Mouse (Mus musculus) forebrain, embryonic 16.5 days (tissue): ENCODE measurements around the gene Ankrd61. TPM values are rescaled to one million over a fixed set of nuclear protein-coding genes. Genes with fewer than 3 reads are reported as not detected.

Experiments used
- ATAC-seq: fragments of 200-750 bp; cut with Nextera tagmentation; 2 replicates; pipeline ENCODE4 v1.8.0; 2017; ENCODE audit warnings: mild to moderate bottlenecking, moderate library complexity
- H3K27ac ChIP-seq: fragments of 300-500 bp; sonication (generic); 2 replicates; pipeline ENCODE4 v1.5.1; 2014; ENCODE audit warnings: low read length, control low read depth
- H3K27me3 ChIP-seq: fragments of 300-500 bp; sonication (generic); replicated peaks from 2 replicates; pipeline ENCODE4 v1.6.1; 2014; ENCODE audit warnings: low read length; ENCODE audit not compliant: control insufficient read depth, insufficient read depth
- H3K36me3 ChIP-seq: fragments of 300-500 bp; sonication (generic); 2 replicates; pipeline ENCODE4 v1.6.1; 2014; ENCODE audit not compliant: control insufficient read depth, insufficient read depth
- H3K4me1 ChIP-seq: fragments of 300-500 bp; sonication (generic); replicated peaks from 2 replicates; pipeline ENCODE4 v1.6.1; 2014; ENCODE audit warnings: low read length; ENCODE audit not compliant: control insufficient read depth, insufficient read depth
- H3K4me2 ChIP-seq: fragments of 300-500 bp; sonication (generic); 2 replicates; pipeline ENCODE4 v1.6.1; 2014; ENCODE audit warnings: mild to moderate bottlenecking, low read length, control low read depth
- H3K4me3 ChIP-seq: fragments of 300-500 bp; sonication (generic); replicated peaks from 2 replicates; pipeline ENCODE4 v1.5.1; 2014; ENCODE audit warnings: mild to moderate bottlenecking, low read length, control low read depth
- H3K9ac ChIP-seq: fragments of 300-500 bp; sonication (generic); replicated peaks from 2 replicates; pipeline ENCODE4 v1.6.1; 2014; ENCODE audit warnings: low read depth, low read length, control low read depth
- H3K9me3 ChIP-seq: fragments of 300-500 bp; sonication (generic); 2 replicates; pipeline ENCODE4 v1.6.1; 2016; ENCODE audit warnings: low read length; ENCODE audit not compliant: control insufficient read depth
- WGBS: fragments of 180-500 bp; shearing (Covaris S2); extraction: QIAGEN DNeasy Blood & Tissue Kit; methylation state at CpG from one replicate; pipeline ENCODE4 v1.1.7; 2014; 5-methylcytosine and 5-hydroxymethylcytosine counted together
- polyA plus RNA-seq: library from polyadenylated mRNA; unstranded; fragments of >200 nt; fragmentation: Nextera tagmentation; extraction: Ambion mirVana; gene quantifications from 2 replicates; pipeline ENCODE4 v1.2.1, GENCODE M21; 2015

Gene Ankrd61
- polyA plus RNA-seq, result 0.17 and 0.72 TPM in 2 replicates

DNA sequence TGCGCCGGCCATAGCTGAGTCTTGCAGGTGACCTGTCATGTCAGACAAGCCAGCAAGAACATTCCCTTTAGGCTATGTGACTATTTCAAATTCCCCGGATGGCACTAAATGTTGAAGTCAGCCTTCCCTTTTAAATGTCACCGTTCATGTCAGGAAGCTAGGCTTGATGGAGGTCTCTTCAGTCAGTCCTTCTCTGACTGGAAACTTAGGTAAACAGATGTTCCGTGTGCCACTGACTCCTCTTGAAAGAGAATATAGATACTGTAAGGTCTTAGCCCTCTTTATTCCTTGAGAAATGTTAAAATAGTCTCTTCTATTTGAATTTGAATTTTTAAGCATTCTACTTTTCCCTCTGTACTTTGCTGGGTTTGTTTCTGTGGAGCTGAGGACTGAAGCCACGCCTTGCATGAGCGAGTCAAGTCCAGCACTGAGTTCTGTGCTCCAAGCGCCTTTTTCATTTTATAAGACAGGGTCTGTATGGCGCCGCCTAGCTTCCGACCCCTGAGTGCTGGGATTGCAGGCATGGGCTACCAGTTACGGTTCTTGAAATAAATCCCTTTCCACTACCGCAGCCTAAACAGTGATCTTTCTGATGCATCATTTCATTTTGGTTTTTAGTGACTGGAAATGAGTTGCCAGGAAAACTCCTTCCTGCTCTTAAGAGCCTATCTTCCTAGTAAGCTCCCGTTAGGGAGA lies at the start of gene Ankrd61:
TSS of gene Ankrd61 (minus strand) at position 51 of the 696 bp plus-strand sequence.
- Histone ChIP-seq H3K4me3 (no peak within 1 kb of the TSS), H3K27me3 (no peaks in the 10 kb centered on the region), H3K9ac (no peak within 1 kb of the TSS), H3K4me1 (no peaks in the 10 kb centered on the region), H3K9me3 (no peaks in the 10 kb centered on the region), H3K27ac (no peak within 1 kb of the TSS), H3K36me3 (peaks cover 24% of the 10 kb centered on the region), H3K4me2 (no peak within 1 kb of the TSS)
- no peak for ATAC-seq
- 87% methylated on average over 14 of the region's 14 CpGs for WGBS

DNA sequence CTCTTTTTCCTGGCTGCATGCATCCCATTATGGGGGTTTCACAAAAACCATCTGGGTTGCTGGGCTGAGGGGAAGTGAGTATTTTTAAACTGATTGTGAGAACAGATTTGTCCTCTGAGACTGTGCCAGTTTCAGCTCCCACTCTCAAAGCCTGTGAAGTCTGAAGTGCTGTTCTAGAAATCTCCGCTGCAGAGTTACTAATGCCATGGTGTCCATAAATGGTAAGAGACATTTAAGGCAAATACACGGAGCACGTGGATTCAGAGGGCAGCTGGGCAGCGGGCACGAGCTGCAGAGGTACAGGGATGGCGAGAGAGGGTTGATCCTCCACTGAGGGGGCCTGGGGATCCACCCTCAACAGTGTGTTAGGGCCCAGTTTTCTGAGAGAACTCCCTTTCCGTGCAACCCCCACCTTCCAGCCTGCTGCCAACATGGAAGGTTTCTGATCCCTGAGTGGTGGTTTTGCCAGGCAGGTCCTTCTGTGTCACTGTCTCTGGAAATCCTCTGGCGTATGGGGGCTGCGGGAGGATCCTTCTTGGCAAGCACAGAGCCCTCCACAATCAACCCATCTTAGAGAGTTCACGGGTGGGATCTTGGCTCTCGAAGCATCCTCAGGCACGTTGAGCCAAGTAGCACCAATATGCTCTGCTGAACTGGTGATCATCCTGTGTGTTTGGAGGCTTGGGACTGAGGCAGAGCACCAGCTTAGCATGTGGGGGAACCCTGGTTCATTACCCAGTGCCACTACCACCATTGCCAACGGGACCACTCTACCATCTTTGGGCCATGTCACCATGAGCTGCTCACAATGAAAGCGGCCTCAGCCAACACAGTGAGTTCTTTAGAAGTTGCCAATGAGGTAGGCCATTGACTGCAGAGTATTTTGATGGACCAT lies 46.0 kb upstream of the Ankrd61 start:
- H3K4me1 ChIP-seq, result no peaks in the 10 kb centered on the region
- WGBS, result 76% methylated on average over 14 of the region's 14 CpGs
- no peak overlapping the region for H3K4me3 ChIP-seq
- ATAC-seq, result peak; percentile 82
- H3K27me3 ChIP-seq, result no peaks in the 10 kb centered on the region
- no peaks in the 10 kb centered on the region for H3K9me3 ChIP-seq
- peak overlapping the region; percentile 87 for H3K27ac ChIP-seq
- no peaks in the 10 kb centered on the region for H3K36me3 ChIP-seq
- H3K9ac ChIP-seq, result no peak overlapping the region
- H3K4me2 ChIP-seq, result no peak overlapping the region

DNA sequence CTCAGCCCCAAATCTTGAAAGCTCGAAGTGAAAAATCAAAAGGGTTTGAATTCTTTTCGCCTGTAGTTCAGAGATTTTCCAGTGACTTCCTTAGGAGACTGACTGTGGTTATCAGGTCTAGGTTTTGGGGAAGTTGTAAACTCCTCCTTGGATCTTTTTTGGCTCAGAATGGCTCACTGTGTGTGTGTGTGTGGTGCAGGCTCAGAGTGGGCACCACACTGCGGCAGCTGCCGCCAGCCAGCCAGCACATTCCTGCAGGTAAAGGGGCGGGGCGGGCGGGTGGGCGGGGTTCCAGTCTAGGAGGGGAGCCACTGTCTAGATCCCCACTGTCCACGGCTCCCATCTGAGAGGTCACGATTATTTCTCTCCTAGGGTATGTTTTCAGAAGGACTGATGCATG lies 44.1 kb upstream of the Ankrd61 start:
- H3K27me3 ChIP-seq, result no peaks in the 10 kb centered on the region
- no peaks in the 10 kb centered on the region for H3K9me3 ChIP-seq
- no peak overlapping the region for H3K9ac ChIP-seq
- H3K27ac ChIP-seq, result no peak overlapping the region
- H3K4me3 ChIP-seq, result no peak overlapping the region
- 26% methylated on average over 9 of the region's 10 CpGs for whole genome bisulfite sequencing
- ATAC-seq, result no peak
- H3K4me1 ChIP-seq, result no peaks in the 10 kb centered on the region
- no peak overlapping the region for H3K4me2 ChIP-seq
- no peaks in the 10 kb centered on the region for H3K36me3 ChIP-seq

DNA sequence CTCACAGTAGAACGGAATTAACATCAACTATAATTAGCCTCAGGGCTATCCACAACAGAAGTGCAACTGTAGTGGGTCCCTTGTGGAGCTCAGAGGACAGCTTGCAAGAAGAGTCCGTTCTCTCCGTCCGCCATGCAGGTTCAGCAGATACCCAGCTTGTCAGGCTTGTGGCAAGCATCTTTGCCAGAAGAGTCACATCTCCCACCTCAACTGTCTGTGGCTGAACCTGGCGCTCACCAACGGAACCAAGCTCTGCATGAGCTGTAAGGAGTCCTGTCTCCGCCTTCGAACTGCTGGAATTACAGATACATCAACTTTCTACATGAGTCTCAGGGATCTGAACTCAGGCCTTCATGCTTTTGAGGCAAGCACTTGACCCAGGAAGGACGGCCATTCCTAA lies 38.7 kb upstream of the Ankrd61 start:
- 0 out of 2 replicates have a peak, but pooled peaks cover 3% of the 10 kb centered on the region for H3K4me1 ChIP-seq
- no peaks in the 10 kb centered on the region for H3K9me3 ChIP-seq
- no peak overlapping the region for H3K9ac ChIP-seq
- no peaks in the 10 kb centered on the region for H3K27me3 ChIP-seq
- H3K27ac ChIP-seq, result no peak overlapping the region
- H3K4me2 ChIP-seq, result no peak overlapping the region
- H3K4me3 ChIP-seq, result no peak overlapping the region
- ATAC-seq, result no peak
- 0 out of 2 replicates have a peak, but pooled peaks cover 2% of the 10 kb centered on the region for H3K36me3 ChIP-seq
- WGBS, result 91% methylated on average over 9 of the region's 9 CpGs

DNA sequence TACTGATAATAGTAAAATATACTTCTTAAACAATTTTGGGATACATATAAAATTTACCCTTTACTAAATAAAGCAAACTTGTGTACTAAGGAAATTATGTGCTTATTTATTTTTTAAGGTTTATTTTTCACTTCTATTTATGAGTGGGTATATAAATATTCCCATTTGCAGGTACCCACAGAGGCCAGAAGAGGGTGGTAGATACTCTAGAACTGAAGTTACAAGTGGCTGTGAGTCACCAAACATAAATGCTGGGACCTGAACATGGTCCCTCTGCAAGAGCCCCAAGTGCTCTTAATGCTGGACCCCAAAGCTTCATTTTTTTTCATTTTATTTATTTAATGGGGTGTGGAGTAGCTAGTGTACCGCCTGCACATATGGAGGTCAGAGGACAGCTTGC lies 36.4 kb upstream of the Ankrd61 start:
- Histone ChIP-seq H3K4me3 (no peak overlapping the region), H3K27me3 (no peaks in the 10 kb centered on the region), H3K4me2 (no peak overlapping the region), H3K27ac (no peak overlapping the region), H3K36me3 (peaks cover 16% of the 10 kb centered on the region), H3K4me1 (0 out of 2 replicates have a peak, but pooled peaks cover 3% of the 10 kb centered on the region), H3K9ac (no peak overlapping the region), H3K9me3 (no peaks in the 10 kb centered on the region)
- no peak for ATAC-seq
- 81% methylated on average over 1 of the region's 1 CpGs for WGBS

DNA sequence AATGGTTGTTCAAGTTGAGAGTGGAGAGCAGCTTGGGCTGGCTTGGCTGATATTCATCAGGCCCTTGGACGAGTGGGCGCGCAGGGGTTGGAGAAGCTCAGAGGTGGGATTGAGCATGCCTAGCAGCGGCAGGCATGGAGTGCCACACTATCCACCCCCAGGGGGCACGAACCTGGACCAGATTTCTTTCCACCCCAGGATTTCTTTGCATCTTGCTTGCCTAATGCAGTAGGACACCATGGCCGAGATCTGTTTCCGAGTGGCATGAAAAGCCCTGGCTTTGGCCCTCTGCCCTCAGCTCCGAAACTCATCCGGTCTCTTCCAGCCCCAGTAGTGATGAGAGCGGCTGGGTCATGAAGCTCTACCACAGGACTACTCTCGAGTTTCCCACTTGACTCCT lies 35.9 kb upstream of the Ankrd61 start:
- ATAC-seq, result no peak
- no peak overlapping the region for H3K4me3 ChIP-seq
- no peak overlapping the region for H3K4me2 ChIP-seq
- 0 out of 2 replicates have a peak, but pooled peaks cover 3% of the 10 kb centered on the region for H3K4me1 ChIP-seq
- no peak overlapping the region for H3K9ac ChIP-seq
- peaks cover 19% of the 10 kb centered on the region for H3K36me3 ChIP-seq
- no peaks in the 10 kb centered on the region for H3K27me3 ChIP-seq
- H3K9me3 ChIP-seq, result no peaks in the 10 kb centered on the region
- WGBS, result 91% methylated on average over 11 of the region's 11 CpGs
- no peak overlapping the region for H3K27ac ChIP-seq

DNA sequence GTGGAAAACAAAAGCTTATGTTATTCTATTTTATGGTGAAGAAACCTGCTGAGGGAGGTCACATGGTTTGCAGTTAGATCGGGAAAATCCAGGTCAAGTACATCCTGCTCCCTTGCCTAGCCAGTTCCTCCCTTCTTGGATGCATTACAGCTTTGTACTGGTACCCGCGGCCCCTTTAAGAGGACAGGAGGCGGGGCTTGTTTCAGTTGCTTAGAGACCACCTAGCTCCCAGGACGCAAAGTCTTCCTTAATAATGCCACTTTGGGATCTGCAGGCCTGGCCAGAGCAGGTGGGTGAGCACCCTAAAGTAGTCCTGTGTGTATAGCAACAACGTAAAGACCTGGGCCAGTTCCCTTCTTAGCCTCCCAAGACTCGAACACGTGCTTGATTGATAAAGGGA lies 35.3 kb upstream of the Ankrd61 start, which contains the start of gene Rsph10b:
TSS of gene Rsph10b (plus strand) at position 205 of the 400 bp plus-strand sequence.
- 8% methylated on average over 8 of the region's 8 CpGs for WGBS
- no peaks in the 10 kb centered on the region for H3K27me3 ChIP-seq
- ATAC-seq, result no peak

DNA sequence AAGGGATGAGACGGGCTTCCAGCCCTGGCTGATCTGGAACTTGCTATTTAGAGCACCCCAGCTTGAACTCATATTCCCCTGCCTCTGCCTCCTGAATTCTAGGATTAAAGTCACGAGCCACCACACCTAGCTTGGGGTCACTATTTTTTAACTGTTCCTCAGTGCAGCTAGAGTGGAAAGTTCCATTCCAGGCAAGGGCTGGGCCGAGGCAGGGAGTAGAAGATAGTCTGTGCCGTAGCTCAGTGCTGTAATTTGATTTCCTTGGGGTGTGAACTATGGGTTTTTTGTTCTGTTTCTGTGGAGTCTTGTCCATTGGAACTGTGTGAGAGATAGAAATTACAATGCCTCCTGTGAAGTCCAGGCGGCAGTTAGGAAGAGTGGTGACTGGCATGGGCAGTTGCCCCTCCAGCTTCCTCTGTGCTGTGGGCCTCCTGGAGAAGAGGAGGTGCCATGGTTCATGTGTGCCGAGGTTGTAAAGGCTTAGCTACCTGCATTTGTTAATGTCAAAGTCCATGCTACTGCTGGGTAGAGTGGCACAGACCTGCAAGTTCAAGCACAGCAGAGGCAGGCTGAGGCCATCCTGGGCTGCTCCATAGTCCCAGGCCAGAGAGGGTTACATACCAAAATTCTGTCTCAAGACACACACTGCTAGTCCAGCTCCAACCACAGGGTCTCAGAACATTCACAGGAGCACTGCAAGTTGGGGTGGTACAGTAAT lies 34.5 kb upstream of the Ankrd61 start:
- 88% methylated on average over 6 of the region's 6 CpGs for WGBS
- Histone ChIP-seq H3K4me2 (no peak overlapping the region), H3K27me3 (no peaks in the 10 kb centered on the region), H3K4me1 (0 out of 2 replicates have a peak, but pooled peaks cover 3% of the 10 kb centered on the region), H3K36me3 (peaks cover 22% of the 10 kb centered on the region), H3K9ac (no peak overlapping the region), H3K9me3 (no peaks in the 10 kb centered on the region), H3K4me3 (no peak overlapping the region), H3K27ac (no peak overlapping the region)
- ATAC-seq, result no peak

More for the DNA sequence above, 35.3 kb upstream of the Ankrd61 start, which contains the start of gene Rsph10b:
- H3K9me3 ChIP-seq, result no peaks in the 10 kb centered on the region
- H3K9ac ChIP-seq, result no peak within 1 kb of the TSS
- H3K4me1 ChIP-seq, result 0 out of 2 replicates have a peak, but pooled peaks cover 3% of the 10 kb centered on the region
- no peak within 1 kb of the TSS for H3K4me2 ChIP-seq
- peaks cover 22% of the 10 kb centered on the region for H3K36me3 ChIP-seq
- no peak within 1 kb of the TSS for H3K27ac ChIP-seq
- 0 out of 2 replicates have a peak within 1 kb of the TSS, but pooled peaks have one; percentile 7 for H3K4me3 ChIP-seq
